Mouse (Mus musculus): Measurements from ENCODE around the gene Rnf114. TPM values are rescaled to one million over a fixed set of nuclear protein-coding genes. Genes with fewer than 3 reads are reported as not detected.

Gene Rnf114
- polyA plus RNA-seq, 1 experiment from 2014 or later = 90.8 TPM

GRCm38 (mm10) chr2:167547444-167547843 is 55.0 kb downstream of the Rnf114 start:
- Histone ChIP-seq H3K9ac (no peak overlapping the region), H3K9me3 (no peaks in the 10 kb centered on the region), H3K4me1 (peaks cover 40% of the 10 kb centered on the region), H3K4me3 (no peak overlapping the region), H3K27ac (peak overlapping the region; percentile 85), H3K27me3 (no peaks in the 10 kb centered on the region), H3K36me3 (peaks cover 7% of the 10 kb centered on the region), H3K4me2 (replicated peaks) (no peak overlapping the region)
- WGBS = 65% methylated on average over 8 of the region's 8 CpGs
- ATAC-seq (ENCODE audit: low FRiP score, low read depth) = no peak

- no peak overlapping the region for H3K4me2 ChIP-seq (replicated peaks)
- no peak overlapping the region for H3K27ac ChIP-seq
- no peak for ATAC-seq (ENCODE audit: low FRiP score, low read depth)
- H3K9ac ChIP-seq = no peak overlapping the region
- no peak overlapping the region for H3K4me3 ChIP-seq
- H3K36me3 ChIP-seq = no peaks in the 10 kb centered on the region
- H3K27me3 ChIP-seq = no peaks in the 10 kb centered on the region
- H3K9me3 ChIP-seq = no peaks in the 10 kb centered on the region
- WGBS = 71% methylated on average over 7 of the region's 7 CpGs
- peaks cover 35% of the 10 kb centered on the region for H3K4me1 ChIP-seq
These were observed 56.5 kb downstream of the Rnf114 start for GRCm38 (mm10) chr2:167548961-167549360.

DNA sequence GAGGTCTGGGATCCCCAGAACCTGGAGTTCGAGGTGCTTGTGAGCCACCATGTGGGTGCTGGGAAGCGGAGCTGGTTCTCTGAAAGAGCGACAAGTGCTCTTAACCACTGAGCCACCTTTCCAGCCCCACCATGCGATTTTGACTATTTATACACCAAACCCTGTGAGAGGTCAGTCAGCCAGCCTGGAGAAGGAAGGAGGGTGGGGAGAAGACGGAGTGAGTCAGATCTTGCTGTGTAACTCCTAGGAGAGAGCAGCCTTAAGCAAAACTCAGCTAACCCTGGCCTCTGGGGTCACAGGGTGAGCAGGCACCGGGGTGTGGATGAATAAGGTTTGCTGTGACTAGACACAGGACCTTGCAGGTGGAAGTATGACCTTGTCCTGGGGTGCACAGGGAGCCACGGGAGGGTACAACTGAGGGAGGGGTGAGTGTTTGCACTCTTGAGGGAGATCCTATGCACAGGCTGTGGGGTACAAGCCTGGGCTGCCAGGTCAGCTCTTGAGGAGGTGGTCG is 58.0 kb downstream of the Rnf114 start:
- H3K4me2 ChIP-seq (replicated peaks) = no peak overlapping the region
- no peak for ATAC-seq (ENCODE audit: low FRiP score, low read depth)
- peaks cover 33% of the 10 kb centered on the region for H3K4me1 ChIP-seq
- no peaks in the 10 kb centered on the region for H3K36me3 ChIP-seq
- no peak overlapping the region for H3K9ac ChIP-seq
- 70% methylated on average over 8 of the region's 8 CpGs for WGBS
- H3K4me3 ChIP-seq = no peak overlapping the region
- no peaks in the 10 kb centered on the region for H3K9me3 ChIP-seq
- no peak overlapping the region for H3K27ac ChIP-seq
- H3K27me3 ChIP-seq = no peaks in the 10 kb centered on the region

- H3K9ac ChIP-seq = no peak overlapping the region
- H3K4me2 ChIP-seq (replicated peaks) = no peak overlapping the region
- no peaks in the 10 kb centered on the region for H3K36me3 ChIP-seq
- H3K4me1 ChIP-seq = peaks cover 28% of the 10 kb centered on the region
- H3K4me3 ChIP-seq = no peak overlapping the region
- no peak overlapping the region for H3K27ac ChIP-seq
- WGBS = 65% methylated on average over 8 of the region's 8 CpGs
- no peak for ATAC-seq (ENCODE audit: low FRiP score, low read depth)
- no peaks in the 10 kb centered on the region for H3K9me3 ChIP-seq
- H3K27me3 ChIP-seq = no peaks in the 10 kb centered on the region
These were observed 59.0 kb downstream of the Rnf114 start for GRCm38 (mm10) chr2:167551342-167551920.

- Histone ChIP-seq H3K4me3 (no peak overlapping the region), H3K4me2 (replicated peaks) (no peak overlapping the region), H3K9ac (no peak overlapping the region), H3K36me3 (no peaks in the 10 kb centered on the region), H3K27ac (no peak overlapping the region), H3K4me1 (peaks cover 20% of the 10 kb centered on the region), H3K27me3 (no peaks in the 10 kb centered on the region), H3K9me3 (no peaks in the 10 kb centered on the region)
- 81% methylated on average over 4 of the region's 4 CpGs for WGBS
- no peak for ATAC-seq (ENCODE audit: low FRiP score, low read depth)
These were observed 59.8 kb downstream of the Rnf114 start for GRCm38 (mm10) chr2:167552292-167552691.

- Histone ChIP-seq H3K36me3 (no peaks in the 10 kb centered on the region), H3K9me3 (no peaks in the 10 kb centered on the region), H3K27ac (peak overlapping the region; percentile 28), H3K4me2 (replicated peaks) (no peak overlapping the region), H3K4me3 (no peak overlapping the region), H3K9ac (no peak overlapping the region), H3K27me3 (no peaks in the 10 kb centered on the region), H3K4me1 (peaks cover 18% of the 10 kb centered on the region)
- 15% methylated on average over 11 of the region's 11 CpGs for WGBS
- ATAC-seq (ENCODE audit: low FRiP score, low read depth) = 0 out of 2 replicates have a peak, but pooled peaks have one; percentile 30
These were observed 60.5 kb downstream of the Rnf114 start for GRCm38 (mm10) chr2:167552927-167553402.

GRCm38 (mm10) chr2:167555766-167556165 is 63.3 kb downstream of the Rnf114 start:
- Histone ChIP-seq H3K4me1 (peaks cover 42% of the 10 kb centered on the region), H3K27me3 (no peaks in the 10 kb centered on the region), H3K9ac (no peak overlapping the region), H3K36me3 (no peaks in the 10 kb centered on the region), H3K27ac (no peak overlapping the region), H3K9me3 (no peaks in the 10 kb centered on the region), H3K4me2 (replicated peaks) (no peak overlapping the region), H3K4me3 (no peak overlapping the region)
- no peak for ATAC-seq (ENCODE audit: low FRiP score, low read depth)
- WGBS = 90% methylated on average over 5 of the region's 5 CpGs

GRCm38 (mm10) chr2:167559413-167559812 is 67.0 kb downstream of the Rnf114 start:
- Histone ChIP-seq H3K9me3 (no peaks in the 10 kb centered on the region), H3K36me3 (no peaks in the 10 kb centered on the region), H3K27me3 (no peaks in the 10 kb centered on the region), H3K4me1 (peaks cover 68% of the 10 kb centered on the region), H3K4me2 (replicated peaks) (peak overlapping the region; percentile 61), H3K4me3 (peak overlapping the region; percentile 18), H3K9ac (peak overlapping the region; percentile 57), H3K27ac (peak overlapping the region; percentile 87)
- 4% methylated on average over 27 of the region's 27 CpGs for WGBS
- peak; percentile 64 for ATAC-seq (ENCODE audit: low FRiP score, low read depth)

- 6% methylated on average over 8 of the region's 8 CpGs for WGBS
- Histone ChIP-seq H3K4me1 (peaks cover 83% of the 10 kb centered on the region), H3K4me2 (replicated peaks) (peak overlapping the region; percentile 41), H3K9me3 (no peaks in the 10 kb centered on the region), H3K27ac (peak overlapping the region; percentile 95), H3K4me3 (no peak overlapping the region), H3K36me3 (no peaks in the 10 kb centered on the region), H3K9ac (no peak overlapping the region), H3K27me3 (no peaks in the 10 kb centered on the region)
- no peak for ATAC-seq (ENCODE audit: low FRiP score, low read depth)
These were observed 69.7 kb downstream of the Rnf114 start for GRCm38 (mm10) chr2:167562101-167562500.

- peak overlapping the region; percentile 95 for H3K27ac ChIP-seq
- H3K27me3 ChIP-seq = no peaks in the 10 kb centered on the region
- no peak overlapping the region for H3K9ac ChIP-seq
- H3K4me3 ChIP-seq = no peak overlapping the region
- peaks cover 83% of the 10 kb centered on the region for H3K4me1 ChIP-seq
- no peaks in the 10 kb centered on the region for H3K36me3 ChIP-seq
- 23% methylated on average over 5 of the region's 5 CpGs for WGBS
- H3K4me2 ChIP-seq (replicated peaks) = peak overlapping the region; percentile 53
- ATAC-seq (ENCODE audit: low FRiP score, low read depth) = no peak
- H3K9me3 ChIP-seq = no peaks in the 10 kb centered on the region
These were observed 70.6 kb downstream of the Rnf114 start for GRCm38 (mm10) chr2:167563035-167563434.

GRCm38 (mm10) chr2:167563703-167564102 is 71.3 kb downstream of the Rnf114 start:
- WGBS = 14% methylated on average over 12 of the region's 12 CpGs
- Histone ChIP-seq H3K9me3 (no peaks in the 10 kb centered on the region), H3K9ac (peak overlapping the region; percentile 25; the same call in 1 of the 2 replicates), H3K27me3 (no peaks in the 10 kb centered on the region), H3K4me1 (peaks cover 82% of the 10 kb centered on the region), H3K4me3 (no peak overlapping the region), H3K36me3 (no peaks in the 10 kb centered on the region), H3K4me2 (replicated peaks) (peak overlapping the region; percentile 53), H3K27ac (peak overlapping the region; percentile 95)
- ATAC-seq (ENCODE audit: low FRiP score, low read depth) = peak; percentile 74

- H3K9ac ChIP-seq = peak overlapping the region; percentile 25; the same call in 1 of the 2 replicates
- no peaks in the 10 kb centered on the region for H3K27me3 ChIP-seq
- 56% methylated on average over 13 of the region's 13 CpGs for WGBS
These were observed 72.3 kb downstream of the Rnf114 start for GRCm38 (mm10) chr2:167564551-167565311.

More at GRCm38 (mm10) chr2:167564551-167565311, 72.3 kb downstream of the Rnf114 start:
- no peak overlapping the region for H3K4me3 ChIP-seq
- peak overlapping the region; percentile 53 for H3K4me2 ChIP-seq (replicated peaks)
- H3K4me1 ChIP-seq = peaks cover 74% of the 10 kb centered on the region
- H3K27ac ChIP-seq = peak overlapping the region; percentile 95
- no peaks in the 10 kb centered on the region for H3K9me3 ChIP-seq
- ATAC-seq (ENCODE audit: low FRiP score, low read depth) = no peak
- H3K36me3 ChIP-seq = no peaks in the 10 kb centered on the region

Data from limb, embryonic 13.5 days (tissue).